Mouse (Mus musculus): ENCODE data around the gene Itgam. TPM values are rescaled to one million over a fixed set of nuclear protein-coding genes. Genes with fewer than 3 reads are reported as not detected.
"Not testable (repeated sequence)": the region's sequence is repeated elsewhere in the genome, so short reads cannot be mapped to it uniquely, and the experiment has no call there.

The Itgam gene
- polyA plus RNA-seq, 1 experiment, result 60.8 TPM

DNA sequence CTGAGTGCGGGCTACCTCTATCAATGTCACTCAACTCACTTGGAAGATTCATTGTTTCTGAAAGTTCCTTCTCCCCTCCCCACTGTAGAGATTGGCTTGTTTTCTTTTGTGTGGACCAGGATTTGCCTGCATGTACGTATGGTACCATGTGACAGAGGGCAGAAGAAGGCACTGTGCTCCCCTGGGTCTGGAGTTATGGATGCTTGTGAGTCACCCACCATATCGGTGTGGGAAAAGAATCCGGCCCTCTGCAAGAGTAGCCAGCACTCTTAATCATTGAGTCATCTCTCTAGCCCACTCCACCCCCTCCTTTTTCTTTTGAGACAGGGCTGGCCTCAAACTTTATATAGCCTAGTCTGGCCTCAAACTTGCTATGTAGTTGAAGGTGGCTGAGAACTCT, 37.5 kb upstream of the Itgam start:
- no peak overlapping the region for H3K4me3 ChIP-seq (replicated peaks; ENCODE audit: control insufficient read depth, low read depth, low read length)
- TF ChIP-seq CTCF (IDR thresholded peaks at IDR 0.05; ENCODE audit: control insufficient read depth, insufficient read depth, low read length) (no peak), POLR2A (IDR thresholded peaks at IDR 0.05; ENCODE audit: borderline replicate concordance, control insufficient read depth, low read depth, low read length) (no peak)
- WGBS, result 76% methylated on average over 4 of the region's 4 CpGs
- peaks cover 3% of the 10 kb centered on the region for H3K4me1 ChIP-seq (ENCODE audit: control insufficient read depth, insufficient read depth, low read length)
- H3K27ac ChIP-seq (ENCODE audit: control insufficient read depth, insufficient read depth, low read depth, low read length, poor library complexity), result peak overlapping the region; percentile 20; the same call in 1 of the 2 replicates

DNA sequence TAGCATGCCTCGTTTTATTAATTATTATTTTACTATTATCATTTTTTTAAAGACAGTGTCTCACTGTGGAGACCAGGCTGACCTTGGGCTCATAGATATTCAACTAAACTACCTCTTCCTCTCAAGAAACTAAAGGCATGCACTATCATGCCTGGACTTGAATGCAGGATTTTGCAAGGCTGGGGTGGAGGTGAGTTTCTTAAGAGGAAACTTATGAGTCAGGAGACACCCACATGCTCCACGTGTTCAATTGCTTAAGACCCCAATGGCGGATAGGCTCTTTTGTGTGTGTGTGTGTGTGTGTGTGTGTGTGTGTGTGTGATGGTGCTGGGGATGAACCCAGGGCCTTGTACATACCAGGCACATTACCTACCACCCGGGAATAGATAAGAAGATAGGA, 37.1 kb upstream of the Itgam start:
- no peak overlapping the region for H3K27ac ChIP-seq (ENCODE audit: control insufficient read depth, insufficient read depth, low read depth, low read length, poor library complexity)
- no peak overlapping the region for H3K4me3 ChIP-seq (replicated peaks; ENCODE audit: control insufficient read depth, low read depth, low read length)
- WGBS, result 47% methylated on average over 4 of the region's 4 CpGs
- TF ChIP-seq CTCF (IDR thresholded peaks at IDR 0.05; ENCODE audit: control insufficient read depth, insufficient read depth, low read length), result no peak
- peaks cover 3% of the 10 kb centered on the region for H3K4me1 ChIP-seq (ENCODE audit: control insufficient read depth, insufficient read depth, low read length)

DNA sequence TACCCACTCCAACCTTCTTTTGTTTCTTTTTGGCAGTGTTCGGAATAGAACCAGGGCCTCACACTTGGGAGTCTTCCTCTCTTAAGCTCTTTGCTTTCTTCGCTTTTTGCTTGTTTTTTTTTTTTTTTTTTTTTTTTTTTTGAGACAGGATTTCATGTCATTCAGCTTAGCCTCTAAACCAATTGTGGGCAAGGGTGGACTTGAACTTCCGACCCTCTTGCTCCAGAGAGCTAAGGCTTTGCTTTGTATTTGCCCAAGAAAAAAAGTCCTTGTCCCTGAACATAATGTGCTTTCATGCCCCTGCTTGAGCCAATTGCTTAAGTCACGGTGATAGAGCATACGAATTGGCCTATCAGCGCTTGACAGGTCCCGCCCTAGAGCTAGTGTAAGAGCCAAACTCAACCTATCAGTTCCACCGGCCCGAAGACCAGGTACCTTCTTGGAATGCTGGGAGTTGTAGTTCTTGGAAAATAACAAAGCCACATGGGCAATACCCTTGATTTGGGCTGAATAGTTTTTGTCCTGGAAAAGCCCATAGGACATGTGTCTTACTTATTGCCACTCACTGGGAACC, 30.9 kb upstream of the Itgam start:
- 76% methylated on average over 9 of the region's 9 CpGs for WGBS
- no peak overlapping the region for H3K27ac ChIP-seq (ENCODE audit: control insufficient read depth, insufficient read depth, low read depth, low read length, poor library complexity)
- no peaks in the 10 kb centered on the region; the same call in 1 of the 2 replicates for H3K4me1 ChIP-seq (ENCODE audit: control insufficient read depth, insufficient read depth, low read length)
- H3K4me3 ChIP-seq (replicated peaks; ENCODE audit: control insufficient read depth, low read depth, low read length), result no peak overlapping the region
- TF ChIP-seq POLR2A (IDR thresholded peaks at IDR 0.05; ENCODE audit: borderline replicate concordance, control insufficient read depth, low read depth, low read length) (no peak), CTCF (IDR thresholded peaks at IDR 0.05; ENCODE audit: control insufficient read depth, insufficient read depth, low read length) (no peak)

DNA sequence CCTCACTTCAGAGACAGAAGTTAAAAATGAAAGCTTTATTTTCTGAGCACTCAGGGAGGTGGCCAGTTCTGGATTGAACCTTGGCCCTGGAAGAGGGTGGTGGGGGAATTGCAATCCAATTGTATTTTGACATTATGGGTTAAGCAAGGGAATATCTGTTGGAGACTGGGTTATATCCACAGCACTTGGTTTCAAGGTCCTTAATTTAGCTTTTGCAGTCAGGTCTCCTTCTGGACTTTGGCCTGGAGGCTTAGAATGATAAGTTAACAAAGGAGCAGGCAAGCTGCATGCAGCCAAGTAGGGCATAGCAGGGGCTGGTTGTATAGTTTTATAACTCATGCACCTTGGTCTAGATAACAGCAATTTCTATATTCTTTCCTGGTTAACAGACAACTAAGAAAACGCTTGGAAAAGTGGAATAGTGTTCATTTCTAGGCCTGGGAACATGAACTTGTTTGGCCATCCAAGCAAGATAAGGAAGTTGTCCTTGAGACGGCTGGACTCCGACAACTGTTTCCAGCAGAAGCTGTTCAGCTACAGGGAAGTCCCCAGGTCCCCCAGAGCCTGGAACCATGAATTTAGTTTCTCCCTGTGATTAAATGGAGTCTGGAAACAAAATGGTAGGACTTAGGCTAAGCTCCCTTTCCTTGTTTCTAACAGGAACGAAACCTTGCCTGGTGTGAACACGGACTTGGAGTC, 30.0 kb upstream of the Itgam start:
- TF ChIP-seq CTCF (IDR thresholded peaks at IDR 0.05; ENCODE audit: control insufficient read depth, insufficient read depth, low read length), result no peak
- TF ChIP-seq POLR2A (IDR thresholded peaks at IDR 0.05; ENCODE audit: borderline replicate concordance, control insufficient read depth, low read depth, low read length), result no peak
- Histone ChIP-seq H3K4me3 (replicated peaks; ENCODE audit: control insufficient read depth, low read depth, low read length) (no peak overlapping the region), H3K27ac (ENCODE audit: control insufficient read depth, insufficient read depth, low read depth, low read length, poor library complexity) (no peak overlapping the region), H3K4me1 (ENCODE audit: control insufficient read depth, insufficient read depth, low read length) (no peaks in the 10 kb centered on the region; the same call in 1 of the 2 replicates)
- WGBS, result 85% methylated on average over 5 of the region's 5 CpGs

- H3K4me1 ChIP-seq (ENCODE audit: control insufficient read depth, insufficient read depth, low read length), result no peaks in the 10 kb centered on the region; the same call in 1 of the 2 replicates
- no peak for TF ChIP-seq CTCF (IDR thresholded peaks at IDR 0.05; ENCODE audit: control insufficient read depth, insufficient read depth, low read length)
- no peak for TF ChIP-seq POLR2A (IDR thresholded peaks at IDR 0.05; ENCODE audit: borderline replicate concordance, control insufficient read depth, low read depth, low read length)
- WGBS, result 88% methylated on average over 3 of the region's 3 CpGs
- H3K27ac ChIP-seq (ENCODE audit: control insufficient read depth, insufficient read depth, low read depth, low read length, poor library complexity), result no peak overlapping the region
- H3K4me3 ChIP-seq (replicated peaks; ENCODE audit: control insufficient read depth, low read depth, low read length), result no peak overlapping the region
Observed at GRCm38 (mm10) chr7:128032989-128033293, 29.5 kb upstream of the Itgam start.

- 75% methylated on average over 4 of the region's 4 CpGs for WGBS
- Histone ChIP-seq H3K27ac (ENCODE audit: control insufficient read depth, insufficient read depth, low read depth, low read length, poor library complexity) (no peak overlapping the region), H3K4me3 (replicated peaks; ENCODE audit: control insufficient read depth, low read depth, low read length) (no peak overlapping the region), H3K4me1 (ENCODE audit: control insufficient read depth, insufficient read depth, low read length) (no peaks in the 10 kb centered on the region; the same call in 1 of the 2 replicates)
- no peak for TF ChIP-seq POLR2A (IDR thresholded peaks at IDR 0.05; ENCODE audit: borderline replicate concordance, control insufficient read depth, low read depth, low read length)
Observed at GRCm38 (mm10) chr7:128033616-128034015, 28.8 kb upstream of the Itgam start.

DNA sequence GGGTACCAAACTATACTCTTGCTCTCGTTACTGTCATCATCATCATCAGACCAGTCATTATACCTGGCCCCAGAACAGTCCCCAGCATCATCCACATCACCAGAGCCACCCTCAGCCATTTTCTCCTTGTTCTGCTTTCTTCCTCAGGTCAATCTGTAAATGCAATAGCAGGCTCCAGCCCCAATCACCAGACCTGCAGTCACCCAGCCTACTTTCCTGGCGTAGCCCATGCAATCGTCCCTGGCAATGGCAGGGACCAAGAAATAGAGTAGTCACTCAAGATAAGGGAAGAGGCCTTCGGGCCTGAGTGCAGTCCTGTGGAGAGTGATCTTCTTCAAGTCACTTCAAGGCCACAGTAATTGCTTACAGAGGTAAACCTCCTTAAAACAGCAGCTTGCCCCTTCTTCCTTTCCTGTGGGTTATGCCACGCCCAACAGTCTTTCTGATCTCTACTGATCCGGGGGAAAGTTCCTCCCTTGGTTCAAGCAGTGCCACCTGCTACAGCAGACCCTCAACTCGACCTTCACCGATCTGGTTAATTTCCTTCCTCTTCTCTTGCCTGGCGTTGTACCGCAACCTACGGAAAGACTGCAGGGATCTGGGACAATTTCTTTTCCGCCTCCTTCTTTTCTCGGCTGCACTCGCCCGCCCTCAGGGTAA, 20.1 kb upstream of the Itgam start:
- 6% methylated on average over 15 of the region's 15 CpGs for WGBS
- peak overlapping the region; percentile 39 for H3K27ac ChIP-seq (ENCODE audit: control insufficient read depth, insufficient read depth, low read depth, low read length, poor library complexity)
- H3K4me1 ChIP-seq (ENCODE audit: control insufficient read depth, insufficient read depth, low read length); H3K4me3 ChIP-seq (replicated peaks; ENCODE audit: control insufficient read depth, low read depth, low read length): not testable (repeated sequence)

DNA sequence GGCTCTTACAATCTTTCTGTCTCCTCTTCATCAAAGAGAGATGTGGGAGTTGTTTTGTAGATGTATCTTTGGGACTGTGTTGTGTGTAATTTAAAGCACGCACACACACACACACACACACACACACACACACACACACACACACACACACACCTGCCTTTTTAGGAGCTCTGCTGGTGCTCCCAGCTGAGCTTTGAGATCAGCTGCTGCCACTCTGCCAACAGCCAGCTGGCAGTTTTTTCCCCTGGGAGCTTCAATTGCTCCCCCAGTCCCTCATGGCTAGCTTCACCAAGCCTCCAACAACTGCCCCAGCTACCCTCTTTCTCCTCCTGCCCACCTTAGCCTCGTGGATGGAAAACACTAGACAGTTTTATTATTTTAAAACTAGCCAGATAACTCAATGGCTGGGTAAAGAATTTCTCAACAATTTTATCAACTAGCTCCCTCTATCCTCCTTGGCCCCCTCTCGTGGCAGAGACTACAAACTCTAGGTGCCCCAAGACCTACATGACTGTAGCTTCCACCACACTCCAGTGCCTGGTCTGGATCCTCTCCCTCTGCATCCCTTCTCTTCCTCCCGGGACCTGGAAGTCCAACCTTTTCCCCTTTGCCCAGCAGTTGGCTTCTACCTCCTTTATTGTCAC, 18.2 kb upstream of the Itgam start:
- WGBS, result 49% methylated on average over 4 of the region's 4 CpGs
- Histone ChIP-seq H3K27ac (ENCODE audit: control insufficient read depth, insufficient read depth, low read depth, low read length, poor library complexity) (no peak overlapping the region), H3K4me3 (replicated peaks; ENCODE audit: control insufficient read depth, low read depth, low read length) (no peak overlapping the region), H3K4me1 (ENCODE audit: control insufficient read depth, insufficient read depth, low read length) (peaks cover 2% of the 10 kb centered on the region)
- TF ChIP-seq CTCF (IDR thresholded peaks at IDR 0.05; ENCODE audit: control insufficient read depth, insufficient read depth, low read length) (no peak), POLR2A (IDR thresholded peaks at IDR 0.05; ENCODE audit: borderline replicate concordance, control insufficient read depth, low read depth, low read length) (no peak)
